Mouse (Mus musculus): ENCODE results near the gene Pacrg. TPM values are rescaled to one million over a fixed set of nuclear protein-coding genes. Genes with fewer than 3 reads are reported as not detected.

Pacrg gene
- polyA plus RNA-seq, 1 experiment from 2014 or later, result 4.1 TPM

DNA sequence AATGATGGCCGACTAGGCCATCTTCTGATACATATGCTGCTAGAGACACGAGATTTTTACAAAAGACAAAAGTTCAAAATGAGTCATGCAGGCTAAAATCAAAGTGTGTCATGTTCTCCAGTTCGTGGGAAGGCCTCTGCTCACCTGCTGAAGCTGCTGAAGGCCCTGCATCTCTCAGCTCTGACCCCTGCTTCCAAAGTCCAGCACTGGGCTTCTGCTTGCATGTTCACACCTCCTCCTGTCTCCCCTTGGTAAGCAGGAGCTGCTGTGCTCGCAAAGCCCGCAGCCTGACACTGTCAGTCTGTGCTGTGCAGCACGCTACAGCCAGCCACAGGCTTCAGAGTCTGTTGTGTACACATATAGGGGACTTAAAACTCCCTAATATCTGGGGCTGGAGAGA is 225.4 kb downstream of the Pacrg start:
- Histone ChIP-seq H3K9ac (no peak overlapping the region), H3K36me3 (ENCODE audit: poor library complexity, severe bottlenecking) (no peaks in the 10 kb centered on the region), H3K9me3 (replicated peaks) (no peaks in the 10 kb centered on the region; the same call in 1 of the 2 replicates), H3K4me1 (0 out of 2 replicates have a peak, but pooled peaks cover 11% of the 10 kb centered on the region), H3K4me3 (no peak overlapping the region), H3K4me2 (no peak overlapping the region), H3K27me3 (no peaks in the 10 kb centered on the region), H3K27ac (no peak overlapping the region)
- 86% methylated on average over 6 of the region's 6 CpGs for WGBS
- no peak for ATAC-seq

DNA sequence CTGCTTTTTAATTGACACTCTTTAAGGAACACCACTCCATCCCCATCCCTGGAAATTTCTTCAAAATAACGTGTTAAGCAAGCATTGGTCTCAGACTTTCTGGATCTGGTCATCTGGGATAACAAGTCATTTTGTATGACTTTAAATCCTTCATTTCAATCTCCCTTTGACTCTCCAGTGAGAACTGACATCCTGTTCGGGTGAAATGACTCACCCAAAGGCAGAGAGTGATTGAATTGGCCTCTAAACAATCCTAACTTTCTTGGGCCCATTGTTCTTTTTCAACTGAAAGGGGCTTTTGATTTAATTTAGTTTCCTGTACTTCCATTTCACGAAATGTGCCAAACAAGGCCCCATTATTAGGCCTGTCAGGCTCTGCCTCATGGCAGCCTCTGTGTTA is 228.5 kb downstream of the Pacrg start:
- Histone ChIP-seq H3K4me1 (0 out of 2 replicates have a peak, but pooled peaks cover 5% of the 10 kb centered on the region), H3K36me3 (ENCODE audit: poor library complexity, severe bottlenecking) (no peaks in the 10 kb centered on the region), H3K27ac (no peak overlapping the region), H3K27me3 (no peaks in the 10 kb centered on the region), H3K9ac (no peak overlapping the region), H3K9me3 (replicated peaks) (no peaks in the 10 kb centered on the region; the same call in 1 of the 2 replicates), H3K4me2 (no peak overlapping the region), H3K4me3 (no peak overlapping the region)
- WGBS, result 21% methylated on average over 3 of the region's 3 CpGs
- ATAC-seq, result no peak

DNA sequence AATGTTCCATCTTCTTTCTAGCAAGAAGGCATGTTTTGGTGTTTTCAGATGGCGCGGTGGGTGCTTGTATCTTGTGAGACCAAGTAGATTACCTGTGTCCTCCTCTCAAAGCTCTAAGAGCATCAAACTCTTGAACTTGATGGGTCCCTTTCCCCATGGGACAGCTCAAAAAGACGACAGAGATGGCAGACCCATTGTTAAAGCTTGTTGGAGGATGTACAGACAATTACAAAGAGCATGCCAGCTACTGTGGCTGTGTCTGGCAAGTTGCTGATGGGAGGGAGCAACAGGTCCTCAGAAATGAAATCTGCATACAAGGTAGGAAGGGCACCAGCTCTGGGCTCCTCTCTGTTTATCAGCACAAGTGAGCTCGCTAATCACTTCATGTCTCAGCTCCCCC is 232.0 kb downstream of the Pacrg start:
- no peaks in the 10 kb centered on the region for H3K9me3 ChIP-seq (replicated peaks)
- WGBS, result 74% methylated on average over 4 of the region's 4 CpGs
- no peak for ATAC-seq
- 0 out of 2 replicates have a peak, but pooled peaks cover 5% of the 10 kb centered on the region for H3K4me1 ChIP-seq
- H3K36me3 ChIP-seq (ENCODE audit: poor library complexity, severe bottlenecking), result no peaks in the 10 kb centered on the region
- no peak overlapping the region for H3K27ac ChIP-seq
- H3K9ac ChIP-seq, result no peak overlapping the region
- no peak overlapping the region for H3K4me2 ChIP-seq
- H3K27me3 ChIP-seq, result no peaks in the 10 kb centered on the region
- no peak overlapping the region for H3K4me3 ChIP-seq

DNA sequence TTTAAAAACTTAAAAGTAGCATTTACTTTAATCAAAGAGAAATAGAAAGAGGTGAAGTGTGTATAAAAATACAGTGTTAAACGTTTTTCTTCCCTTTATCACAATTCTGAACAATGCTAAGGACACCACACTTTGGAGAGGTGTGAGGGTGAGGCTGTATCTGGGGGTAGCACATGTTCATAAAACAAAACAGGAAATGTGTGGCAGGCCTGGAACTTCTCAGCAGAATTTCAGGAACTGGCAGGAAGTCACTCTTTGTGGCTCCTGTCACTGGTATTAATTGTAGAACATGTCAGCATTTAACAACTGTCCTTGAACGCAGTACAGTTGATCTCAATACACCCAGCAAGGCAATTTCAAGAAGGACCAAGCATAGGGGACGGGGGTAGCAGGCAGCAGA is 234.0 kb downstream of the Pacrg start:
- H3K27ac ChIP-seq, result no peak overlapping the region
- H3K36me3 ChIP-seq (ENCODE audit: poor library complexity, severe bottlenecking), result no peaks in the 10 kb centered on the region
- no peak overlapping the region for H3K9ac ChIP-seq
- ATAC-seq, result no peak
- H3K4me2 ChIP-seq, result no peak overlapping the region
- H3K9me3 ChIP-seq (replicated peaks), result no peaks in the 10 kb centered on the region
- WGBS, result 76% methylated on average over 3 of the region's 3 CpGs
- no peaks in the 10 kb centered on the region for H3K27me3 ChIP-seq
- no peak overlapping the region for H3K4me3 ChIP-seq
- H3K4me1 ChIP-seq, result no peaks in the 10 kb centered on the region

DNA sequence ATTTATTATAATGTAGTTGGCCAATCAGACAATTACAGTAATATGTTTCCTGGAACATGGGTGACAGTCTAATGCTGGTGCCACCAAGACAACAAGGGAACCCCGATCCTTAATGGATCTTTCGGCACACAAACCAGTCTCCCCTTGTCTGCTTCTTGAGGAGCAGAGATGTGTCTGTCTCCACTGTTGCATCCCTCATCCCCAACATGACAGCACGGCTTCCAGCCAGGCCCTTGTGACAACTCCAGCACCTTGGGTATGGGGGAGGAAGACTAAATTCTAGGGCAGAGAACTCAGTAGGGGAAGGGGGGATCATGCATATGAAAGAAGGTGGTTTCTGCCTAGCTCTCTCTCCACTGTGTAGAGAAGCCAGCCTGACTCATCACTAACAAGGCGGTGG is 242.4 kb downstream of the Pacrg start:
- H3K27me3 ChIP-seq, result no peaks in the 10 kb centered on the region
- H3K9ac ChIP-seq, result no peak overlapping the region
- no peak overlapping the region for H3K4me2 ChIP-seq
- H3K4me3 ChIP-seq, result no peak overlapping the region
- no peak for ATAC-seq
- 91% methylated on average over 4 of the region's 4 CpGs for WGBS
- no peaks in the 10 kb centered on the region for H3K36me3 ChIP-seq (ENCODE audit: poor library complexity, severe bottlenecking)
- H3K4me1 ChIP-seq, result no peaks in the 10 kb centered on the region
- H3K27ac ChIP-seq, result no peak overlapping the region
- no peaks in the 10 kb centered on the region for H3K9me3 ChIP-seq (replicated peaks)

DNA sequence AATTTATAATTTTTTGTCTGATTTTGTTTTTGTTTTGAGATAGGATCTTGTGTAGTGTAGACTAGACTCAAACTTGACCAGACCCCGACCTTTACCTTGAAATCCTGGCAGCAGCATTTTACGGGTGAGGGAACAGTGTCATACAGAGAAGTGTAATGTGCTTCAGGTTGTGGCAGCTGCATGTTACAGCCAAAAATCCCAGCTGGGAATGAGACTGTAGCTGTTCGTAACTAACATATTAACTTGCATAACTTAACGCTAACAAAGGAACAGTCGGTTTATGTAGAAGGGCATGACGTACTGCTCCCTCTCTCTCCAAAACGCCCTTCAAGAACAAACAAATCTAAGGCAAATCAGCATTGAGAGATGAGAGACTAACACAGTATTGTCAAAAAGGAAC is 250.5 kb downstream of the Pacrg start:
- peaks cover 3% of the 10 kb centered on the region; the same call in 1 of the 2 replicates for H3K4me1 ChIP-seq
- ATAC-seq, result peak; percentile 58; the same call in 1 of the 2 replicates
- 51% methylated on average over 7 of the region's 7 CpGs for WGBS
- no peak overlapping the region for H3K27ac ChIP-seq
- H3K4me2 ChIP-seq, result no peak overlapping the region
- H3K9me3 ChIP-seq (replicated peaks), result no peaks in the 10 kb centered on the region
- no peaks in the 10 kb centered on the region for H3K36me3 ChIP-seq (ENCODE audit: poor library complexity, severe bottlenecking)
- no peak overlapping the region for H3K9ac ChIP-seq
- H3K4me3 ChIP-seq, result no peak overlapping the region
- no peaks in the 10 kb centered on the region for H3K27me3 ChIP-seq

DNA sequence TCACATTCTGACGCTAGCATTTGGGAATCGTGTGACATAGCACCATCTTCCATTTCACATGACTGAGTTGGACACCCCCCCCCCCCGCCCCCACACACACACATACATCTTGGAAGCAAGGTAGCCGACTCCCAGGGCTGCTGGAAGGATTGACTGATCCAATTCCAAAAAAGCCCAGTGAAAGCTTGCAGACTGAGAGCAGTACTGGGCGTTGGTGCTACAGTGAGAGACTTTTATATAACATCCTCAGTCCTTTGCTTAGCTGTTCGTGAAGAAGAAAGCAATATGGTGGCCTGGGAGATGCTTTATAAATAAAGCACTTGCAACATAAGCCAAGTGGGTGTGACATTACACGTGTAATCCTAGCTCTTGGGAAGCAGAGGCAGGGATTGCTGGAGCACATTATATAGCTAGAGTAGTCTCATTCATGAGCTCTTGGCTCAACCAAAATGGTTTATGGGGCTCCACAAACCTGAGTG is 251.2 kb downstream of the Pacrg start:
- Histone ChIP-seq H3K4me1 (peaks cover 3% of the 10 kb centered on the region; the same call in 1 of the 2 replicates), H3K9ac (no peak overlapping the region), H3K4me3 (no peak overlapping the region), H3K27ac (no peak overlapping the region), H3K27me3 (no peaks in the 10 kb centered on the region), H3K9me3 (replicated peaks) (no peaks in the 10 kb centered on the region), H3K36me3 (ENCODE audit: poor library complexity, severe bottlenecking) (no peaks in the 10 kb centered on the region), H3K4me2 (no peak overlapping the region)
- 86% methylated on average over 7 of the region's 7 CpGs for WGBS
- ATAC-seq, result no peak

DNA sequence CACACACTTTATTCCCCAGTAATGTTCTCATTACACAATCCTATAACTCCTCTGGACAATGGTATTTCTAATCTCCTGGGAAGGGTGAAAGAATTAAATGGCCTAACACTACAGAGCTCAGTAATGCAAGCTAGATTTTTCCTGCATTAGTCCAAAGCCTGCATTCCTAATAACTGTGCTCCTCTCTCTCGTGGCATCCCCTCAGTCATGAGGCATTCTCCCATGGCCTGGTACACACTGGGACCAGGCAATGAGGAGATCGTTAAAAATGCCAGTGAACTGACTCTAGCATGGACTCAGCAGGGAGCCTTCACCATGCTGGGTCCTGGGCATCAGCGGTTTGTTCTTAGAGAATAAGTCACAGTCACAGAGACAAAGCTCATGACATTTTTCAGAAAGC is 256.8 kb downstream of the Pacrg start:
- Histone ChIP-seq H3K9ac (no peak overlapping the region), H3K9me3 (replicated peaks) (no peaks in the 10 kb centered on the region), H3K36me3 (ENCODE audit: poor library complexity, severe bottlenecking) (no peaks in the 10 kb centered on the region), H3K27ac (no peak overlapping the region), H3K4me3 (no peak overlapping the region), H3K4me2 (no peak overlapping the region), H3K4me1 (no peaks in the 10 kb centered on the region), H3K27me3 (no peaks in the 10 kb centered on the region)
- ATAC-seq, result no peak
- WGBS, result 29% methylated on average over 3 of the region's 3 CpGs

DNA sequence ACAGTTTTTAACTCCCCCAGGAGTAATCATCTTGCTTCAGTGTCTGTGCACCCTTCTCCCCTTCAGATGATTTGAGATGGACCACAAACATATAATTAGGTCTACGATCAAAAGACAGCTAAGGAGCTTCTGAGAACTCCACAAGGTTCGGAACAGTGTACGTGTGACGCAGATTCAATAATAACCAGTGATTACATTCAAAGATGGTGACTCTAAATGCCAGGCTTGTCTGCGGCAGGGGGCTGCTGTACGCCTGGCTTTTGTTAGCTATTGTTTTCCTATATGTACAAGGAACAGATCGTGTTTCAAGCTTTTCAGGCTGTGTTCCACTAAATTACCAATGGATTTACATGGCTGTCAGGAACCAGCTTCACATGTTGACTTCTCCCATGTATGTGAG is 264.8 kb downstream of the Pacrg start:
- 73% methylated on average over 7 of the region's 7 CpGs for WGBS
- H3K4me3 ChIP-seq, result no peak overlapping the region
- no peak overlapping the region for H3K4me2 ChIP-seq
- no peaks in the 10 kb centered on the region for H3K9me3 ChIP-seq (replicated peaks)
- ATAC-seq, result no peak
- H3K9ac ChIP-seq, result no peak overlapping the region
- no peaks in the 10 kb centered on the region for H3K27me3 ChIP-seq
- H3K36me3 ChIP-seq (ENCODE audit: poor library complexity, severe bottlenecking), result no peaks in the 10 kb centered on the region
- no peak overlapping the region for H3K27ac ChIP-seq
- 0 out of 2 replicates have a peak, but pooled peaks cover 3% of the 10 kb centered on the region for H3K4me1 ChIP-seq

DNA sequence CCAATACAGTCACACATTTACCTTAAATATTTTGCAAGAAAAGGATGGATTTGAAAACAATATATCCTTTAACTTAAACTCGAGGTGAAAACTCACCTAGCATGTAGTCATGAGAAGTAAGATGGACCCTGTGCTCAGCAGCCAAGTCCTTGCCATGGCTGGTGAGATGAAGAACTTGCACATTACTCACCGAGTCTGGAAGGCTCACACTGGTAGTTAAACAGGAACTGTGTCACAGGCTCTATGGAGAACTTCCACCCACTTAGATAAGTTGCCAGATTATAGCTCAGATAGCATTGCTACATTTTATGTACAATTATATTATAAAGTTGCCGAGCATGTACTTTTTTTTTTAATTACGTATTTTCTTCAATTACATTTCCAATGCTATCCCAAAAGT is 267.7 kb downstream of the Pacrg start:
- H3K27ac ChIP-seq, result no peak overlapping the region
- H3K4me2 ChIP-seq, result no peak overlapping the region
- H3K4me3 ChIP-seq, result no peak overlapping the region
- H3K36me3 ChIP-seq (ENCODE audit: poor library complexity, severe bottlenecking), result no peaks in the 10 kb centered on the region
- no peaks in the 10 kb centered on the region for H3K27me3 ChIP-seq
- no peaks in the 10 kb centered on the region for H3K9me3 ChIP-seq (replicated peaks)
- H3K4me1 ChIP-seq, result 0 out of 2 replicates have a peak, but pooled peaks cover 3% of the 10 kb centered on the region
- 87% methylated on average over 4 of the region's 4 CpGs for WGBS
- no peak overlapping the region for H3K9ac ChIP-seq
- no peak for ATAC-seq

DNA sequence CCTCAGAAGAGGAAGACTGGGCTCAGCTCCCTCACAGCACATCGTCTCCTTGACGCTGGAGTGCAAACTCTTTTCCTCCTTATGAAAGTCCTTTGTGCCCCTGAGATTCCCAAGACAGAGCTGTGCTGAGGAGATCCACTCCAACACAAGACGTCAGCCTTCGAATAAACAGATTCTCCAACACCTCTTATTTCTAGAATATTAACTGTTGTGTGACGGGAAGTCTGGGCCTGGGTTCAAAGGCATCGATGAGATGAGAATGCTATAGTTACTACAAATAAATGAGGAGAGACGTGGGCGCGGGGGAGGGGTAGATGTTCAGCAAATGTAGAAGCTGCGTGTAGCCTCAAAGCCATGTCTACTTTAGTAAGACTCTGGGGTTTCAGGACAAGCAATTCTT is 270.8 kb downstream of the Pacrg start:
- Histone ChIP-seq H3K9ac (no peak overlapping the region), H3K27me3 (no peaks in the 10 kb centered on the region), H3K9me3 (replicated peaks) (no peaks in the 10 kb centered on the region), H3K4me1 (0 out of 2 replicates have a peak, but pooled peaks cover 3% of the 10 kb centered on the region), H3K4me2 (no peak overlapping the region), H3K27ac (no peak overlapping the region), H3K36me3 (ENCODE audit: poor library complexity, severe bottlenecking) (no peaks in the 10 kb centered on the region), H3K4me3 (no peak overlapping the region)
- no peak for ATAC-seq
- WGBS, result 88% methylated on average over 10 of the region's 10 CpGs

DNA sequence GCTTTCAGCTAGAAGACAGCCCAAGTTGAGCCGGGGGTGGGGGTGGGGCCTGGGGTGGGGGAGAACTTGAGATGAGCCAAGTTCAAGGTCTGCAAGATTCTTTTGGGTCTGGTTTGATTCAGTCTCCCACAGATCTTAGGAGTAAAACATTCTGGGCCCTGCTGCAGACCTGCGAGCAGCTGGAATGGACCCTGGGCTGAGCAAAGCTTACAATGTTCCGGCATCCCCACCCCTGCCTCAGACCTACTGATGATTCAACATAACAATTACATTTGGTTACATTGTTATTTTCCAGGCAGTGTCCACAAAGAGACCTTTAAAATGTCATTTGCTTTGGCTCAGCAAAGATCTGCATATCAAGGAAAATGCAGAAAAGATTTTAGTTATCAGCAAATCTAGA is 272.7 kb downstream of the Pacrg start:
- ATAC-seq, result no peak
- Histone ChIP-seq H3K27me3 (no peaks in the 10 kb centered on the region), H3K9ac (no peak overlapping the region), H3K4me2 (no peak overlapping the region), H3K9me3 (replicated peaks) (no peaks in the 10 kb centered on the region), H3K27ac (no peak overlapping the region), H3K36me3 (ENCODE audit: poor library complexity, severe bottlenecking) (no peaks in the 10 kb centered on the region), H3K4me3 (no peak overlapping the region), H3K4me1 (no peaks in the 10 kb centered on the region)
- WGBS, result 97% methylated on average over 3 of the region's 3 CpGs

DNA sequence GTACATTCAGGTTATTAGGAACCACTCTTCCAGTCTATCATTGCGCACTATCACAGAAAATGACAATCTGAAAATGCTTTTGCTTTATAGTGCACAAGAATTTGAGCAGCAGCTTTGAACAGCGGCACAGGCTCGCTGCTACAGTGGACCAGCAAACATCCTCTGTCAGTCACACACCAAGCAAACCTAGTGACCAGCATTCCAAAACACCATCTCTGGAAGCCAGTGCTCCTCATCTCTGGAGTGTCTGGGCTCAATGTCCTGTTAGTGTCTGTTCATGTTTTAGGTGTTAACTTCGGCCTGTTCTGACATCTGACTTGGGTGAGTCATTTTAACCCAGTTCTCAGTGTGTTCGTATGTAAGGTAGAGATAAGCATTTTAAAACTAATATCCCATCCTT is 275.9 kb downstream of the Pacrg start:
- H3K27ac ChIP-seq, result no peak overlapping the region
- no peaks in the 10 kb centered on the region for H3K36me3 ChIP-seq (ENCODE audit: poor library complexity, severe bottlenecking)
- 96% methylated on average over 5 of the region's 5 CpGs for WGBS
- no peak overlapping the region for H3K9ac ChIP-seq
- no peak overlapping the region for H3K4me3 ChIP-seq
- no peaks in the 10 kb centered on the region for H3K27me3 ChIP-seq
- H3K4me2 ChIP-seq, result no peak overlapping the region
- no peak for ATAC-seq
- no peaks in the 10 kb centered on the region for H3K9me3 ChIP-seq (replicated peaks)
- H3K4me1 ChIP-seq, result peaks cover 11% of the 10 kb centered on the region

Measured in forebrain, embryonic 13.5 days (tissue).